Mouse (Mus musculus): ENCODE results near the gene Myo1g.

GRCm38 (mm10) chr11:6525241-6525640, 4.5 kb upstream of the Myo1g start:
- no peak for TF ChIP-seq POLR2A (IDR thresholded peaks at IDR 0.05; ENCODE audit: low read depth, low read length)
- no peak for TF ChIP-seq CTCF (IDR thresholded peaks at IDR 0.05; ENCODE audit: borderline replicate concordance, insufficient read depth, low read length)

Measured in embryonic fibroblast, embryonic 13.5 days (primary cell).